Mouse (Mus musculus) layer of hippocampus, adult 9-10 months (tissue): ENCODE results near the gene Hbs1l.

Experiments used
- DNase-seq: peaks from one replicate; pipeline ENCODE4 v3.0.0; 2022; ENCODE audit warnings: low spot score

Gene Hbs1l

GRCm38 (mm10) chr10:21401259-21401658, 105.5 kb downstream of the Hbs1l start:
- DNase-seq, result no peak

GRCm38 (mm10) chr10:21404822-21405221, 109.0 kb downstream of the Hbs1l start:
- DNase-seq, result no peak

- no peak for DNase-seq
These were observed 110.1 kb downstream of the Hbs1l start for GRCm38 (mm10) chr10:21405707-21406534.

- no peak for DNase-seq
These were observed 114.9 kb downstream of the Hbs1l start for GRCm38 (mm10) chr10:21410711-21411110.

GRCm38 (mm10) chr10:21411621-21412205, 115.9 kb downstream of the Hbs1l start:
- no peak for DNase-seq

- no peak for DNase-seq
These were observed 119.3 kb downstream of the Hbs1l start for GRCm38 (mm10) chr10:21415031-21415430.

GRCm38 (mm10) chr10:21416184-21416583, 120.4 kb downstream of the Hbs1l start:
- DNase-seq, result no peak
